Mouse (Mus musculus) T-helper 1 cell (primary cell): ENCODE measurements around the gene Fmo6.

Source experiments
- in situ Hi-C: fragments of 300-600 bp; cut with MboI, MseI; formaldehyde crosslinking; loops from one replicate; pipeline ENCODE4 v1.15.1; 2025; ENCODE audit warnings: high pct_unique_total_duplicates

The Fmo6 gene

GRCm38 (mm10) chr1:162937415-162937814 lies at the start of gene Fmo6:
Gene Fmo6, minus strand, starts transcription at chr1:162937515.
- in situ Hi-C loops: no loop called here

DNA sequence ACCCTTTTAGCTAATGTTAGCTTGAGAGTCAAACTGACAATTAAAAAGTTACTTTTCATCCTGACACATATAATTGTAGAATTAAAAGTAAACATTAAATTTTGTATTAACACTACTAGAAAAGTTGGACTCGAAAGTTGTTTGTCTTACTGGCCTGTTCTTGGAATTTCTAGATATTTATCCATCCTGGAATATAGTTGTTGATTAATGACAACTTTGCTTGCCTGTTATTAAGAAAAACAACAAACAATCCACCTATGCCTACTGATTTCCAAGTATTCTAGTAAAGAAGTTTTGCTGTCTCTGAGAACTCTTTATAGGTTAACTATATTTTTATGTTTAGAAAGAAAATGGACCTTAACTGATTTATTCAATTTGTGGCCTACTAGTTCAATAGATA lies 49.5 kb upstream of the Fmo6 start:
- in situ Hi-C loops: no loop called here

DNA sequence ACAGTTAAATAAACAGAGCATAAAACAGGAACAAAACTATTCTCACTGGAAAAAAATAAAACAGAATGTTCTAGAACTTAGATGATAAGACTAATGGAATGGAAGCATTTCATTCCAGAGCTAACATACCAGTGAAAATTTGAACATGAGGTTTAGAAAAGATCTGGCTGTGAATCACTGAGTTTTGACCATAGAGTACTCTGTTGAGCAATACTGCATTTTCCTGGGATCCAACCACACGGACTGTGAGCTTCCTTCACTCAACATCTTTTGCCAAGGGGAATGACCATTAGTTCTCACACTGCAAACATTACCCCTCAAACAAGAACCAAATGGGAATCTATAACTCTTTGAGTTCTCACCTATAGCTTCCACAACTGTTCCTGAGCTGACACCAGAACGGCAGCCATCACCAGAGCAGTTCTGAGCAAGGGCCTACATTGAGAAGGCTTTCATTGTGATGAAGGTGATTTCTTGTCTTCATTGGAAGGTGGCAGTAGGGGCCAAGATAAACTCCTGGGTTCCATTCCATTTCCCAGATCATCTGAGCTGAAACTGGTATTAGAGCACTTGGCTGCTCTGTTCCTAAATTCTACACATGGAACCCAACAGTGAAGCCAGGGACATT lies 48.9 kb upstream of the Fmo6 start:
- in situ Hi-C loops: no loop called here

GRCm38 (mm10) chr1:162984428-162984827 lies 47.1 kb upstream of the Fmo6 start, which contains the start of gene Fmo3:
Gene Fmo3, minus strand, starts transcription at chr1:162984528.
- in situ Hi-C loops: no loop called here

GRCm38 (mm10) chr1:162963556-162963955 lies 26.2 kb upstream of the Fmo6 start:
- in situ Hi-C loops: no loop called here

- in situ Hi-C loops: no loop called here
These were observed 20.1 kb upstream of the Fmo6 start for GRCm38 (mm10) chr1:162957422-162957821.

GRCm38 (mm10) chr1:162953079-162953478 lies 15.8 kb upstream of the Fmo6 start:
- in situ Hi-C loops: no loop called here

DNA sequence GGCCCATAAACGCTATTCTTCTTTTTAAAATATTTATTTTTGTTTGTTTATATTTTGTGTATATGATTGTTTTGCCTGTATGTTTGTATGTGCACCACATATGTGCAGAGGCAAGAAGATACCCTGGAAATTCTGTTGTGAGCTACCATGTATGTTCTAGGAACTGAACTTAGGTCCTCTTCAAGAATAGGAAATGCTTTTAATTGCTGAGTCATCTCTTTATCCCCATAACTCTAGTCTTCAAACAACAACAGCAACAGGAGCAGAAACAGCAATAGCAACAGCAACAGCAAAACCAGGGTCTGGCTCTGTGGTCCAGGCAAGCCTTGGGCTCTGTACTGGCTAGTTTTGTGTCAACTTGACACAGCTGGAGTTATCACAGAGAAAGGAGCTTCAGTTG lies 12.4 kb upstream of the Fmo6 start:
- in situ Hi-C loops: no loop called here

DNA sequence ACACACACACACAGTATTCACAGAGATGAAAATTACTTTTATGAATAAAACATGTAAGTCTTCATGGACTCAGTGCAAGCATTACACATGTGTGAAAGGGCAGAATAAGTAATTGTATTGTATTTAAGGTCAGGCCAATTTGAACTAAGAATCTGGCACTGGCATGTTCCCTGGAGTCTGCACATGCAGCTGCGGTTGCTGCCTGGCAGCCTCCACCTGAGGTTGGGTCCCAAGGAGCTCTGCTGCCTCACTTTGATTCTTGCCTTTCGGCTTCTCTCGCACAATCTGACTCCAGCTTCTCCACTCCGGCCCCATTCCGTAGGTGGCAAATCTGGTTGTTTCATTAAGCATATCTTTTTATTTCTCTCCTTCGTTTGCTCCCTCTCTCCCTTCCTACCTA lies 10.6 kb upstream of the Fmo6 start:
- in situ Hi-C loops: no loop called here

- in situ Hi-C loops: no loop called here
These were observed 9.7 kb upstream of the Fmo6 start for GRCm38 (mm10) chr1:162946837-162947558.

DNA sequence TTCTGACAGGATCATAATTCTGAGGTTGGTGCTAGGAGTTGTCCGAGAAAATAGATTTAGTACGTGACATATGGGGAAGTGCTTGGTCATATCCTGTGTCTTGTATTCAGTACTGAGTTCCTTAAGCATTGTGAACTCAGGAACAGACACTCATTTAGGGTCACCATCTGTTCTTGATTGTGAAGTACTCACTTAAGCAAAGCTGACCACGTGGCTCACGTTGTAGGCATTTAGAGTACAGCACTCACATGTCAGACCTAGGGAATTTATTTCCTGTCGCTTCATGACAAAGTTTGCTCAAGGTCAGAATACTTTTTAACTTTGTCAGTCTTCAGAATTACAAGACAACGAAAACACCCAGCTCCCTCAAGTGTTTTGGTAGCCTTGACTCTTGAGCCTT lies 6.4 kb upstream of the Fmo6 start:
- in situ Hi-C loops: no loop called here

DNA sequence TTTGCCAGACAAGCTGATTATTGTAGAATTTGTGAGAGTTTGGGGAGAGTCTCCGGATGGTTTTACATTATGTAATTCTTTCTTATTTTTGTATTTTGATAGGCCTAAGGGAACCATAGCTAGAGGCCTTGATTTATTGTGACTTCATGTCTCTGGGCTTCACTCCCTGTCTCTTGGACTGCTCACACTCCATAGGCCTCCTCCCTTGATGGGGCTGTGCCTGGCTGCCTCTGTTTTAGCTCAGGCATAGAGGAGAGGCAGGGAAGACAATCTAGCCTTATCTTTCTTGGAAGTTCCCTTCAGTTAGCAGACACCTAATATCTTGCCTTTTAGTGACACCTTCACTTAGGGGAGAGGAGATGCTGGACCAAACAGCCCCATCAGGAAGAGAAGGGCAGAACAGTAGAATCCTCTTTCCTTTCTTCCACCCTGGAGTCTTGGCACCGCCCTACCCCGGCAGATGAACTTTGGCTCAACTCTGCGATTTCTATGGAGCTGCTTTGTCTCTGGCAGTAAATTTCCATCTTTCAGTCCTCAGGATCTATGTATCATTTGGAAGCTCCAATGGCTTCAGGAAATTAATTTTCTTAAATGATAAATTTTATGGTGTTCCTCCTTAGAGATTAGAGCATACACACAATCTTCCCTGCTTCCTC lies 1.5 kb upstream of the Fmo6 start:
- in situ Hi-C loops: no loop called here

DNA sequence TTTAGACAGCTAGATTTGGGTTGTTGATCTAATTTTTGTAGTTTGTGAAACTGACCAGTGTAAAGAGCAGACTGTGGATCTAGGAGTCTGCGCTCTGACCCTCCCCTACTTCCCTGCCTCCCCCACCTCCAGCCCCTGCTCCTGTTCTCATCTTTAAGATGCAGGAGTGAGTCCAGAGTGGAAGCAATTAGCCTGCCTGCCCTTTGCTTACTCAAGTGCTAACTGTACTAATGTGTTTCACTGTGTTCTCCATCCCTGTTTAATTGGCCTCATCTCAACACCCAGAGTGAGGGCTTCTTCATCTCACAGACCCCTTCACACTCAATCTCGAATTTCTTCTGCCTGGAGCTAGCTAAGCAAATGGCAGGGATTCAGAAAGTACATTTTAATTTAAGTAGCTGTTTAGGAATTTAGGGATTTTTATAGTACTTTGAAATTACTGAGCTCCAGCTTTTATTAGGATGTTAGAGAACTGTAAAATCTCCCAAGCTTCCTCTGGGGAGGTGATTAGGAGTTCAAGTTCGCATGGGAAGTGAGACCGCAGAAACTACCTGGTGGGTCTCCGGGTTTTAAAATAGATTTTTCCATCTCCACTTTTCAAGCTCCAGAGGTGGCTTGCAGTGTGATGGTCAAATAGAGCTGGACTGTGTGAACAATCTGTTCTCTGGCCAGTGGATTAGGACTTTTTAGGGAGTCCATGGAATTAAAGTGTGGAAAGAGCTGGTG lies 818 bp upstream of the Fmo6 start:
- in situ Hi-C loops: no loop called here

GRCm38 (mm10) chr1:162934374-162935012 lies 2.8 kb downstream of the Fmo6 start:
- in situ Hi-C loops: no loop called here

DNA sequence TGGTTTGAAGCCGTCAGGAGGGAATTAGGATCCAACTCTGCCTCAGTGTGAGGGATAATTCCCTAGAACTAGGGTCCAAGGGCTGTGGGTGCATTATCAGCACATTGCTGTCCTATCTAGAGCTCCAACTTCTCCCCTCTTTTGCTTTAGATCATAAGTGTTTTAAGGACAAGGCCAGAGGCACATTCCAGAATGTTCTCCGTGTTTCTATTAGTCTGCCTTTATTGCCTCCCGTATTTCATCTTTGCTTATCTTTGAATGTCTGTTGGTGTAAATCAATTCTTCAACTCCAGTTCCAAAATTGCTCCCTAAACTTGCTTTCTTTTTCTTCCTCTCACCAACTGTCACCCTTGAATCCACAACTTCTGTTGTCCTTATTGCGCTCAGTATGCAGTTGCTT lies 4.9 kb downstream of the Fmo6 start:
- in situ Hi-C loops: no loop called here

DNA sequence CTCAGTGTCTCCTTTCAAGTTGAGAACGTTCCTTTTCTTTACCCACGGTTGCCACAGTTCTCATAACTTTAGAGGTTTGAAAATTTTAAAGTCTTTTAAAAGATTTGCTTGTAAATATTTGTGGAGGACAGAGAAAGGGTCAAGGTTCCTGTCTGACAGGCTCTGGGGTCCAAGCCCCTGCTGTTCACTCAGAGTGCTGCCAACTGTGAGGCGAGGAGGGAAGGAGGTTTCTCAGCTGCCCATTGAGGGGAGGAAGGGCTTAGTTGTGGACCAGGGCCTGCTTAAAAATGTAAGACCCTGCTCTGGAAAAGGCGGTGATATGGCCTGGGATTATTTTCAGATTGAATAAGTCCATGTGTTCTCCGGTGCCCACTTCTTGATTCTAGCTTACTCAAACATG lies 5.4 kb downstream of the Fmo6 start:
- in situ Hi-C loops: no loop called here

GRCm38 (mm10) chr1:162931310-162931875 lies 5.9 kb downstream of the Fmo6 start:
- in situ Hi-C loops: no loop called here

DNA sequence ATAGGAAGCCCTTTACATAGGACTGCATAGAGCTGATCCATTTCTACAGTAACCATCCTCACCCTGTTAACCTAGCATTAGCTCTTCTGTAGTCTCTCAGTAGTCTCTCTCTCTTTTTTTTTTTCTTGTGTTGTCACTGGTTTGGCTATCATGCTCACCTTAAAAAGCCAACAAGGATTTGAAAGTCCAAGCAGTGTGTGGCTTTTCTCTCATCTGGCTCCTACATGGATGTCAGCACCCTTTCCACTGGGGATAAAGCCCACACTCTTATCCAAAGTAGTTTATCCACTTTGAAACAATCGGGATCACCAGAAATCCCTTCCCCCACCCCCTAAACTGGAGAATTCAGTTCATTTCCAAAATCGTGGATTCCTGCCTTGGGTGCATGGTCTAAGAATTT lies 6.7 kb downstream of the Fmo6 start:
- in situ Hi-C loops: no loop called here

GRCm38 (mm10) chr1:162929146-162929545 lies 8.2 kb downstream of the Fmo6 start:
- in situ Hi-C loops: no loop called here

DNA sequence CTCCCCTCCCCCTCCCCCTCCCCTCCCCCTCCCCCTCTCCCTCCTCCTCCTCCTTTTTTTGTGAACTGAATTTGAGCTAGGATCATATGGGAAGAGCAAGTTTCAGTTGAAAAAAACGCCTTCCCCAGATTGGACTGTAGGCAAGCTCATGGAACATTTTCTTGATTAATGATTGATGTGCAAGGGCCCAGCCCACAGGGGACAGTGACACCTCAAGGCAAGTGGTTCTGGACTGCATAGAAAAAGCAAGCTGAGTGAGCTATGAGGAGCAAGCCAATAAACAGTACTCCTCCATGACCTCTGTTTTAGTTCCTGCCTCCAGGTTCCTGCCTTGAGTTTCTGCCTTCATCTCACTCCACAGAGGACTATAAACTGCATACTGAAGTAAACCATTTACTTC lies 12.2 kb downstream of the Fmo6 start:
- in situ Hi-C loops: no loop called here

- in situ Hi-C loops: no loop called here
These were observed 20.7 kb downstream of the Fmo6 start for GRCm38 (mm10) chr1:162916661-162917060.
